Mouse (Mus musculus): ENCODE data around the gene Akt1. TPM values are rescaled to one million over a fixed set of nuclear protein-coding genes. Genes with fewer than 3 reads are reported as not detected.

The Akt1 gene
- polyA plus RNA-seq, 1 experiment, result 297 TPM

- H3K79me2 ChIP-seq (ENCODE audit: control insufficient read depth, insufficient read depth), result no peaks in the 10 kb centered on the region
- no peaks in the 10 kb centered on the region for H3K79me3 ChIP-seq (ENCODE audit: low read depth)
- H3K4me3 ChIP-seq (ENCODE audit: insufficient read depth, poor library complexity, severe bottlenecking), result peak overlapping the region; percentile 37
- no peaks in the 10 kb centered on the region for H3K36me3 ChIP-seq (ENCODE audit: control insufficient read depth, insufficient read depth)
- H3K27me3 ChIP-seq (ENCODE audit: control insufficient read depth, insufficient read depth, insufficient read length), result no peaks in the 10 kb centered on the region
- TF ChIP-seq USF1 (IDR thresholded peaks at IDR 0.05; ENCODE audit: low read depth) (no peak), MYOG (IDR thresholded peaks at IDR 0.05; ENCODE audit: control insufficient read depth, extremely low read depth, insufficient read length) (no peak), CTCF (IDR thresholded peaks at IDR 0.05; ENCODE audit: control insufficient read depth, insufficient read depth, insufficient read length) (no peak), CEBPB (IDR thresholded peaks at IDR 0.05; ENCODE audit: low read depth) (no peak), MAX (IDR thresholded peaks at IDR 0.05) (no peak), MYOD1 (IDR thresholded peaks at IDR 0.05; ENCODE audit: control insufficient read depth, insufficient read length, low read depth) (no peak), FOSL1 (IDR thresholded peaks at IDR 0.05; ENCODE audit: insufficient read depth, low read length, poor library complexity, severe bottlenecking) (no peak)
- peak overlapping the region; percentile 87 for H3ac ChIP-seq (ENCODE audit: control insufficient read depth, insufficient read length, low read depth)
These were observed 4.6 kb upstream of the Akt1 start for GRCm38 (mm10) chr12:112679027-112679996.

- peak within 1 kb of the TSS; percentile 37 for H3K4me3 ChIP-seq (ENCODE audit: insufficient read depth, poor library complexity, severe bottlenecking)
- H3K79me2 ChIP-seq (ENCODE audit: control insufficient read depth, insufficient read depth), result peaks cover 3% of the 10 kb centered on the region
- H3K79me3 ChIP-seq (ENCODE audit: low read depth), result no peaks in the 10 kb centered on the region
- H3K27me3 ChIP-seq (ENCODE audit: control insufficient read depth, insufficient read depth, insufficient read length), result no peaks in the 10 kb centered on the region
- TF ChIP-seq MYOG (IDR thresholded peaks at IDR 0.05; ENCODE audit: control insufficient read depth, extremely low read depth, insufficient read length) (no peak), MAX (IDR thresholded peaks at IDR 0.05) (no peak), FOSL1 (IDR thresholded peaks at IDR 0.05; ENCODE audit: insufficient read depth, low read length, poor library complexity, severe bottlenecking) (no peak), MYOD1 (IDR thresholded peaks at IDR 0.05; ENCODE audit: control insufficient read depth, insufficient read length, low read depth) (no peak), USF1 (IDR thresholded peaks at IDR 0.05; ENCODE audit: low read depth) (no peak), CEBPB (IDR thresholded peaks at IDR 0.05; ENCODE audit: low read depth) (no peak), CTCF (IDR thresholded peaks at IDR 0.05; ENCODE audit: control insufficient read depth, insufficient read depth, insufficient read length) (no peak)
- H3K36me3 ChIP-seq (ENCODE audit: control insufficient read depth, insufficient read depth), result no peaks in the 10 kb centered on the region
- H3ac ChIP-seq (ENCODE audit: control insufficient read depth, insufficient read length, low read depth), result peak within 1 kb of the TSS; percentile 87
These were observed 3.9 kb upstream of the Akt1 start, which contains the start of gene Zbtb42 for GRCm38 (mm10) chr12:112678555-112679026. Gene Zbtb42, plus strand, starts transcription at chr12:112678828.

GRCm38 (mm10) chr12:112677943-112678554 lies 3.4 kb upstream of the Akt1 start:
- no peaks in the 10 kb centered on the region for H3K27me3 ChIP-seq (ENCODE audit: control insufficient read depth, insufficient read depth, insufficient read length)
- no peak for TF ChIP-seq CTCF (IDR thresholded peaks at IDR 0.05; ENCODE audit: control insufficient read depth, insufficient read depth, insufficient read length)
- no peak for TF ChIP-seq MYOG (IDR thresholded peaks at IDR 0.05; ENCODE audit: control insufficient read depth, extremely low read depth, insufficient read length)
- TF ChIP-seq FOSL1 (IDR thresholded peaks at IDR 0.05; ENCODE audit: insufficient read depth, low read length, poor library complexity, severe bottlenecking), result no peak
- TF ChIP-seq USF1 (IDR thresholded peaks at IDR 0.05; ENCODE audit: low read depth), result no peak
- TF ChIP-seq CEBPB (IDR thresholded peaks at IDR 0.05; ENCODE audit: low read depth), result no peak
- no peak for TF ChIP-seq MYOD1 (IDR thresholded peaks at IDR 0.05; ENCODE audit: control insufficient read depth, insufficient read length, low read depth)
- TF ChIP-seq MAX (IDR thresholded peaks at IDR 0.05), result no peak
- peaks cover 9% of the 10 kb centered on the region for H3K79me2 ChIP-seq (ENCODE audit: control insufficient read depth, insufficient read depth)
- H3K36me3 ChIP-seq (ENCODE audit: control insufficient read depth, insufficient read depth), result no peaks in the 10 kb centered on the region
- peak overlapping the region; percentile 43 for H3ac ChIP-seq (ENCODE audit: control insufficient read depth, insufficient read length, low read depth)
- H3K4me3 ChIP-seq (ENCODE audit: insufficient read depth, poor library complexity, severe bottlenecking), result no peak overlapping the region
- H3K79me3 ChIP-seq (ENCODE audit: low read depth), result peaks cover 4% of the 10 kb centered on the region

- H3K79me3 ChIP-seq (ENCODE audit: low read depth), result peaks cover 14% of the 10 kb centered on the region
- H3K4me3 ChIP-seq (ENCODE audit: insufficient read depth, poor library complexity, severe bottlenecking), result no peak overlapping the region
- H3K36me3 ChIP-seq (ENCODE audit: control insufficient read depth, insufficient read depth), result no peaks in the 10 kb centered on the region
- peaks cover 19% of the 10 kb centered on the region for H3K79me2 ChIP-seq (ENCODE audit: control insufficient read depth, insufficient read depth)
- no peak overlapping the region for H3ac ChIP-seq (ENCODE audit: control insufficient read depth, insufficient read length, low read depth)
- no peaks in the 10 kb centered on the region for H3K27me3 ChIP-seq (ENCODE audit: control insufficient read depth, insufficient read depth, insufficient read length)
- TF ChIP-seq MYOD1 (IDR thresholded peaks at IDR 0.05; ENCODE audit: control insufficient read depth, insufficient read length, low read depth) (no peak), USF1 (IDR thresholded peaks at IDR 0.05; ENCODE audit: low read depth) (no peak), FOSL1 (IDR thresholded peaks at IDR 0.05; ENCODE audit: insufficient read depth, low read length, poor library complexity, severe bottlenecking) (no peak), MAX (IDR thresholded peaks at IDR 0.05) (no peak), MYOG (IDR thresholded peaks at IDR 0.05; ENCODE audit: control insufficient read depth, extremely low read depth, insufficient read length) (no peak), CEBPB (IDR thresholded peaks at IDR 0.05; ENCODE audit: low read depth) (no peak), CTCF (IDR thresholded peaks at IDR 0.05; ENCODE audit: control insufficient read depth, insufficient read depth, insufficient read length) (no peak)
These were observed 2.4 kb upstream of the Akt1 start for GRCm38 (mm10) chr12:112677076-112677475.

GRCm38 (mm10) chr12:112675245-112676035 lies 756 bp upstream of the Akt1 start:
- peak; percentile 60 for TF ChIP-seq CTCF (IDR thresholded peaks at IDR 0.05; ENCODE audit: control insufficient read depth, insufficient read depth, insufficient read length)
- TF ChIP-seq FOSL1 (IDR thresholded peaks at IDR 0.05; ENCODE audit: insufficient read depth, low read length, poor library complexity, severe bottlenecking), result no peak
- Histone ChIP-seq H3K79me2 (ENCODE audit: control insufficient read depth, insufficient read depth) (peaks cover 35% of the 10 kb centered on the region), H3K79me3 (ENCODE audit: low read depth) (peaks cover 29% of the 10 kb centered on the region), H3K27me3 (ENCODE audit: control insufficient read depth, insufficient read depth, insufficient read length) (no peaks in the 10 kb centered on the region), H3K36me3 (ENCODE audit: control insufficient read depth, insufficient read depth) (peaks cover 15% of the 10 kb centered on the region), H3ac (ENCODE audit: control insufficient read depth, insufficient read length, low read depth) (no peak overlapping the region), H3K4me3 (ENCODE audit: insufficient read depth, poor library complexity, severe bottlenecking) (no peak overlapping the region)
